Mouse (Mus musculus) liver, embryonic 14.5 days (tissue): ENCODE data around the gene Stx1a.

ENCODE experiments used
- CTCF ChIP-seq: IDR thresholded peaks from 2 replicates; pipeline ENCODE4 v1.5.1; 2016; ENCODE audit warnings: antibody characterized with exemption, low read depth, control low read depth
- EP300 ChIP-seq: IDR thresholded peaks from 2 replicates; pipeline ENCODE4 v1.6.1; 2016; ENCODE audit warnings: antibody characterized with exemption, low read depth

DNA sequence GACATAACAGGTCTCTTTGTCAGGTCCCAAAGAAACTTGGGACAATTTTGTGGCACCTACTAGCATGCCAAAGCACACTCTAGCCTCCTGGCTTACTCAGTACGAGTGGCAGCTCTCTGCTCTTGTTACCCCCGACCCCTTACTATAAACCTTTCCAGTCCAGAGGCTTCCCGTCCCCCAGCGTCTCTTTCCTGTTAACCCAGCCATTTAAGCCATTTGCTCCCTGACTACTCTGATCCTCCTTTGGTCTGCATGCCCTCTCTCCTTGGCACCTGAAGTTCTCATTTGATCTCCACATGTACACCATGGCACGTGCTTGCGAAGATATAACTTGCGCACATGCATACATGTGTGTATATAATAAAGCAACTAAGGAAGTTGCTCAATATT, 13.0 kb upstream of the Stx1a start:
- TF ChIP-seq CTCF (no peak), EP300 (no peak)
